Mouse (Mus musculus) lung, postnatal 10 days (tissue): ENCODE results near the gene Zdhhc7.

Source experiments
- DNase-seq: peaks from one replicate; pipeline ENCODE4 v3.0.0; 2021

Gene Zdhhc7

GRCm38 (mm10) chr8:120066226-120066625, 35.1 kb downstream of the Zdhhc7 start:
- DNase-seq, result no peak

DNA sequence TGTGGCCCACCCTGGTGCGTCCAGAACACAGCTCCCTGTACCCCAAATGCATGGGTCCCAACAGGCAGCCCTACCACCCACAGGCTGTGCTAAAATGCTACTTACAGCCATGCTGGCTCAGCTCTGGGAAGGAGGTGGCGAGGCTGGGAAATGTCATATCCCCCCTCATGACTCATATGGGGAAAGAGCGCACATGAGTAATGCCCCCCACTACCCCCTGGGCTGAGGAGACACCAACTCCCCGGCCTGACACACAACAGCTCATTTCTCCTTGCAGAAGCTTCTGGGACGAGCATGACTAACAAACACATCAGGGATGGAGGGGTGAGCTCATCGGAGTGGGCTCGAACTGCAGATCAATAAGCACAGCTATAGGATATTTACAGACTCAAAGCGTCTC, 35.7 kb downstream of the Zdhhc7 start:
- no peak for DNase-seq

GRCm38 (mm10) chr8:120063326-120063725, 38.0 kb downstream of the Zdhhc7 start:
- no peak for DNase-seq

DNA sequence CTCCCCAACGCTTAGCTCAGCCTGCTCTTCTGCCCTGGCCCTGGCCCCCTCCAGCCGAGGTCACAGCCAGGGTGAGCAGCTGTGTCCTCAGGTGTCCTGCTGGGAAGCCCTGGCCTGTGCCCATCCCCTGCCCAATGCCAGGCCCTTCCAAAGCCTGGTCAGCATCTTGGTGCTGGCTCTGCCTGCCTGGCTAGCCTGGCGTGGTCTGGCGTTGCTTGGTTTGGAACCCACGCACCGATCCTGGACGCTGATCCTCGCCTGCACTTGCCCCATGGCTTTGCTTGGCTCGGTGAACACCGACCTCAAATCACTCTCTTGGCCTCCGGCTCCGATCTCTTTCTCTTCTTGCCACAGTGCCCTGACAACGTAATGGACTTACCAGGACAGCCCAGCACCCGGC, 38.5 kb downstream of the Zdhhc7 start:
- DNase-seq, result no peak

DNA sequence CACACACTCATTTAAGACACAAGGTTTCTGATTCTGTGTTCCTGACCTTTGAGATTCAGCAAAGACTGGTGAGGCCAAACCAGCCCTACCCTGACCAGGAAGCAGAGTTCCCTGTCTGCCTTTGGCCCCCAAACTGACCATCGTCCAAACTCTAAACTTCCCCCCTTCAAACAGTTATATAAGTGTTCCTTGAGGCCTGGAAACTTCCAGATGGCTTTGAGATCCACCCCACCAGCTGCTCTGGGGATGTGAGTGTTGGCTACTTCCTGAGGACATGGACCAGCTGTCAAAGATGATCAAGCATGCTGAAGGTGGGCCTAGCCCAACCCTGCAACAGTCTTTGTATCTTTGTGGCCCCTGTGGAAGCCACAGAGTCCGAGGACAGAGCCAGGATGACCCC, 44.2 kb downstream of the Zdhhc7 start:
- DNase-seq, result peak; percentile 62

GRCm38 (mm10) chr8:120054833-120055232, 46.4 kb downstream of the Zdhhc7 start:
- no peak for DNase-seq

- peak; percentile 72 for DNase-seq
These were observed 49.0 kb downstream of the Zdhhc7 start for GRCm38 (mm10) chr8:120052318-120052717.

DNA sequence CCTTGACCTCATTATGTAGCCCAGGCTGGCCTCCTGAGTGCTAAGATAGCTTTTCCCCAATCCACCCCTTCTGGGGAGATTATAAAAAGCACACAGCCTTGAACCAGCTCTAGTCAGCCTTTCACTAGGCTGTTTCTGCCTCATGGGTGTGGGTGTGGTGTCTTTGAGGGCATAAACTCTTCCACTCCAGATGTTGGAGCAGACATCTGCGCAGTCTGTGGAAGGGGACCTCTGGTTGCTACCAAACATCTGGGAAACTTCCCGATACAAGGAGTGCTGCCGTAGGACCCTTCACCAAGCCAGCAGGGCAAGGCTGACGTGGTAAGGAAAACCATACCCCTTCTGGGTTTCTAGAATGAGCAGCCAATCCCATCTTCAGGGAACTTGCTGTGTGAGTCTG, 49.4 kb downstream of the Zdhhc7 start:
- no peak for DNase-seq

DNA sequence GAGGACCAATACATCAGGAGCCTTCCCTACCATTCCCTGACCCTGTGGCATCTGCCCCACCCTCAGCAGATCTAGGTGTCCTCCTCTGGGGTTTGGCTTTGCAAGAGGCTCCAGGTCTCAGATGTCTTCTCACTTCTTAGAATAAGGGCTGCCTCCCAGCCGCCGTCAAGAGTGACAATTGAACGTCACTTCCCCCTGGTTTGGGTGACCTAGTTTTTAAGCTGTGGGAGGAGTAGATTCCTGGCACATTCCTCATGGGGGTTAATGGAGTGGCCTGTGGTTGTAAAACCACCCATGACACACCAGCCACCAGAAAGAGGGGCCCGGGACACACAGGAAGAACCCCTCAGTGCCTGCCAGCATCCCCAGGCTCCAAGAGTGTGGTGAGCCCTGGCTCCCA, 50.3 kb downstream of the Zdhhc7 start:
- DNase-seq, result peak; percentile 73

- DNase-seq, result no peak
These were observed 50.9 kb downstream of the Zdhhc7 start for GRCm38 (mm10) chr8:120050376-120050775.

DNA sequence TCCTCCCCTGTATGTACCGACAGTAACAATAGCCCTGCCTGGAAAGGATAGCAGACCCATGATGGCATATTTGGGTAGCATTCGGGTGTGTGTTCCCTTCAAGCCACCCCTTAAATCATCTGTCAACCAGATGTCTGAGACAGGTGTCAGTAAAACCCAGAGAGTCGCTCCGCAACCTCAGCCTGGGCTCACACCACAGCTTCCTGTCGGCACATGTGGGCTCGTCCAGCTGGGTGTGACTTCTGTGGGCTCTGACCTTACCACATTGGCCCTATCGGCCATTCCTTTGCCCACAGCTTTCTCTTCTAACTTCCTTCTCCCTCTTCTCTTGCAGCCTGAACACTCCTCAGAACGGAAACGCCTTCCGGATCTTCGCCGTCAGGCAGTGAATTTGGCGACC, 51.3 kb downstream of the Zdhhc7 start:
- no peak for DNase-seq

- DNase-seq, result peak; percentile 87
These were observed 54.8 kb downstream of the Zdhhc7 start for GRCm38 (mm10) chr8:120046258-120047020.

DNA sequence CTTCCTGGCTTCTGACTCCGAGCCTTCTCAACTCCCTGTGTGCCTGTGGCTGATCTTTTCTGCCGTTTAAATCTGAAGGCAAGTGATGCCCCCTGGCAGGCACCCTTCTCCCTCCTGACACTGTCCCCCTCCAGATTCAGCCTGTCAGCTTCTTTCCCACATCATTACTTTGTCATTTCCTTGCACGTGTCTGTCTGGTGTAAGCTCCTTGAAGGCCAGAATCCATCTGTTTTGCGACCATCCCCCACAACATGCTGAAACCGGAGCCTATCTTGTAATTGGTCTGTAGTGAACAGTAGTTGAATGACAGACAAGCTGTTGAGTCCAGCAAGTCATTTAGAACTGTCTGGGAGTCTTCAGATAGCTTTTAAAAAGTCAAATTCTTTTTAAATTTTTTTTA, 55.8 kb downstream of the Zdhhc7 start:
- DNase-seq, result peak; percentile 73

- no peak for DNase-seq
These were observed 56.4 kb downstream of the Zdhhc7 start for GRCm38 (mm10) chr8:120044907-120045306.

- no peak for DNase-seq
These were observed 58.6 kb downstream of the Zdhhc7 start for GRCm38 (mm10) chr8:120042542-120043312.

- DNase-seq, result peak; percentile 75
These were observed 60.4 kb downstream of the Zdhhc7 start for GRCm38 (mm10) chr8:120040861-120041260.

DNA sequence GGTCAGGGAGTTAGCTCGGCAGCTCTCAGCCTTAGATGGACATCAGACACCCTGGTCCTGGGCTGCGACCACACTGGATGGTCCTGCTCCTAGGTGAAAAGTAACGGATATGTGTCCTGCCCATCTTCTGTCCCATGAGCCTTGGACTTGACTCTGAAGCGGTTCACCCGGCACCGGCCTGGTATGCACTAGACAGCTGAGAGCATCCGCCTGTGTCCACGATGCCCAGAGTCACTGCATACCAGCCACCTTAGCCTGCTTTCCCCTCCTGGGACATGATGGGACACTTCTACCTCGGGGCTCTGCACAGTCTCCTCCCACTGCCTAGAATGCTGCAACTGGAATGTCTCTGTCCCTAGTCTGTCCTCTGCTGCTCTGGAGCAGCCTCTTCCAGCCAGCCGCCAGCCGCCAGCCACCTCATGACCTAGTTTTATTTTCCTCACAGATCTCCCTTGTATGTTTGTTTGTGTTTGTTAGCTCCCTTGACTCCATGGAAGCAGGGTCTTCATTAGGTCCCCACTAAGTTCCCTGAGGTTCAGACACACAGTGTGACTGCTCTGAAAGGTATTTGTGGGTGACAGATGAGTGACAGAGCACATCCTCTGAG, 61.9 kb downstream of the Zdhhc7 start:
- no peak for DNase-seq

- DNase-seq, result no peak
These were observed 62.5 kb downstream of the Zdhhc7 start for GRCm38 (mm10) chr8:120038741-120039140.

DNA sequence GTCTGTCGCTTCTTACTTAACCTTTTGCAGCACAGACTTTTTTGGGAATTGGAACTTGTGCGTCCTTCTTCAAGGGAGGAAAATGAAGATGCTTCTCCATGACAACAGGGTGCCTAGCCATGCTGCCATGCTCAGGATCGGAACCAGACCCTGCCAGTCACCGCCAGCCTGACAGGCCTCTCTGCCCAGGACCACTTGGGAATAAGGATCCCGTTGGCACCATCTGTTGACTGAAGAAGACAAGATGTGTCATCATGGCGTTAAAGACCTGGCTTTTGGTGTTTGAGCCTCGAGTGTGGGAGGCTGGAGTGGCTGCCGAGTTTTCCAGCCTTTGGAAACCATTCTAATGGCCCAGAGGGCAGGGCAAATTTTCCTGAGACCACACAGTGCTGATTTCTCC, 63.7 kb downstream of the Zdhhc7 start:
- DNase-seq, result no peak

DNA sequence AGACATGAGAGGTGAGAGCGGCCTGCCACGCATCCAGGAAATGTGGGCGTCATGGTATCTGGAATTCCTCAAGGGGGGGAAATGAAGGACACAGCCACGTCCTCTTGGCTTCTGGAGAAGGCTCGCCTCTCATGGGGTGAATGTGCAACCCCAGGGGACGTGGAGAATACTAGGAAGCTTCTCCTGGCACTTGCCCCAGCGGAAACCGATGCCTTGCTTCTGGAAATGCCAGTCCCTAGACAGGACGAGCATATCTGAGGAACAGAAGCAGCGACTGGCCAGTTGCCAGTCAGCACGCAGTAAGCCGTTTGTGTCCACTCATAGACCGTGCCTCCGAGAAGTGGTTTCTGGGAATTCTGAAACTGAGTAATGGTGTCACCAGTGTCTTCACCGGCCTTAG, 64.1 kb downstream of the Zdhhc7 start:
- DNase-seq, result peak; percentile 72

- no peak for DNase-seq
These were observed 64.7 kb downstream of the Zdhhc7 start for GRCm38 (mm10) chr8:120036578-120036977.

GRCm38 (mm10) chr8:120036111-120036510, 65.2 kb downstream of the Zdhhc7 start:
- no peak for DNase-seq

GRCm38 (mm10) chr8:120034471-120034870, 66.8 kb downstream of the Zdhhc7 start:
- DNase-seq, result peak; percentile 43
